Mouse (Mus musculus) stomach, postnatal 0 days (tissue): ENCODE results near the gene Chd4. TPM values are rescaled to one million over a fixed set of nuclear protein-coding genes. Genes with fewer than 3 reads are reported as not detected.

Experiments used
- ATAC-seq: fragments of 200-750 bp; cut with Nextera tagmentation; 2 replicates; pipeline ENCODE4 v1.8.0; 2017; ENCODE audit not compliant: low FRiP score, low TSS enrichment
- DNase-seq: peaks from one replicate; pipeline ENCODE4 v3.0.0-alpha.2; 2016; ENCODE audit warnings: low spot score
- H3K27ac ChIP-seq: fragments of 300-500 bp; sonication (generic); replicated peaks from 2 replicates; pipeline ENCODE4 v1.5.1; 2014; ENCODE audit warnings: mild to moderate bottlenecking, control low read depth
- H3K27me3 ChIP-seq: fragments of 300-500 bp; sonication (generic); 2 replicates; pipeline ENCODE4 v1.6.1; 2014; ENCODE audit warnings: low read length; ENCODE audit not compliant: control insufficient read depth, insufficient read depth
- H3K36me3 ChIP-seq: fragments of 300-500 bp; sonication (generic); 2 replicates; pipeline ENCODE4 v1.6.1; 2014; ENCODE audit warnings: low read length, mixed read lengths; ENCODE audit not compliant: control insufficient read depth, insufficient read depth
- H3K4me1 ChIP-seq: fragments of 300-500 bp; sonication (generic); replicated peaks from 2 replicates; pipeline ENCODE4 v1.6.1; 2014; ENCODE audit warnings: antibody characterized with exemption; ENCODE audit not compliant: control insufficient read depth, insufficient read depth
- H3K4me2 ChIP-seq: fragments of 300-500 bp; sonication (generic); replicated peaks from 2 replicates; pipeline ENCODE4 v1.6.1; 2014; ENCODE audit warnings: low read depth, mild to moderate bottlenecking, control low read depth, moderate library complexity
- H3K4me3 ChIP-seq: fragments of 300-500 bp; sonication (generic); 2 replicates; pipeline ENCODE4 v1.5.1; 2014; ENCODE audit warnings: low read depth, low read length, control low read depth
- H3K9ac ChIP-seq: fragments of 300-500 bp; sonication (generic); 2 replicates; pipeline ENCODE4 v1.6.1; 2014; ENCODE audit warnings: mild to moderate bottlenecking, low read length, control low read depth, mixed read lengths
- H3K9me3 ChIP-seq: fragments of 300-500 bp; sonication (generic); 2 replicates; pipeline ENCODE4 v1.6.1; 2016; ENCODE audit warnings: low read length; ENCODE audit not compliant: control insufficient read depth
- CTCF ChIP-seq: IDR thresholded peaks from 2 replicates; pipeline ENCODE4 v1.5.1; 2016; ENCODE audit warnings: antibody characterized with exemption, low read depth, mild to moderate bottlenecking, moderate library complexity
- EP300 ChIP-seq: optimal IDR thresholded peaks from 2 replicates; pipeline ENCODE3; 2016; ENCODE audit warnings: antibody characterized with exemption
- WGBS: fragments of 180-500 bp; shearing (Covaris S2); extraction: QIAGEN DNeasy Blood & Tissue Kit; methylation state at CpG from one replicate; pipeline ENCODE4 v1.1.7; 2014; 5-methylcytosine and 5-hydroxymethylcytosine counted together
- polyA plus RNA-seq: library from polyadenylated mRNA; unstranded; fragments of >200 nt; fragmentation: Nextera tagmentation; extraction: Ambion mirVana; gene quantifications from 2 replicates; pipeline ENCODE4 v1.2.1, GENCODE M21; 2015

Chd4 gene
- 28.1 and 36.6 TPM in 2 replicates for polyA plus RNA-seq

DNA sequence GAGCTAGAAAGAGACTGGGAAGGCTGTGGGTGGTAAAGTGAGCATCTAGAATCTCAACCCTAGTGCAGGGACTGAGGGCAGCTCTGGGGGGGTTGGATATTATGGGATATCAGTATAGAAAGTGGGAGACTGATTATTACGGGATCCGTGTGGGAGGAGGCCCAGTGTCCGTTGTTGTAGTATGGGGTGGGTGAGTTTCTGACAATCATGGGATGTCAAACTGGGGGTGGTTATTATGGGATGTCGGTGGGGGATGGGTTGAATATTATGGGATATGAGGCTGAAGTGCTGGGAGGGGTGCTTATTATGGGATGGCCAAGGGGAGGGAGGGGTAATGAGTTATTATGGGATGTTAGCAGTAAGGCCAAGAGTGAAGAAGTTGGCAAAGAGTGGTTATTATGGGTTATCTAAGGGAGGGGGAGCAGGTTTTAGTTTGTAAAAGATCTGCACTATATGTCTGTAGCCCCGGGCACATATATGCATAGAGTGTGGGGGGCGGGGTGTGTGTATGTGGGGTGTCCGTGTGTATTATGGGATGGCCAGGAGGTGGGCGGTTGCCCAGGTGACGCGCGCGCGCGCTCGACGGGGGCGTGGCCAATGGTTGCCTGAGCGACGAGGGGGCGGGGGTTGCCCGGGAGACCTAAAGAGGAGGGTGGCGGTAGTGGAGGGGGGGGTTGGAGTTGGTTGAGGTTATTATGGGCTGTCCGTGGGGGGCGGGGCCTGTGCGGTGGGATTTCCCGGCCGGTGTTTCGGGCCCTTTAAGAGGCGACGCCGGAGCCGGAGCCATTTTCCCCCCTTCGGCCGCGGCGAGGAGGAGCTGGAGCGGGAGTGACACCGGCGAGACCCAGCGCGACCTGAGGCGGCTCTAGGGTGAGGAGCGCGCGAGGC, at the start of gene Chd4:
TSS of gene Chd4 (plus strand) at position 591 of the 888 bp plus-strand sequence.
- peak; percentile 78 for ATAC-seq
- H3K27me3 ChIP-seq = no peaks in the 10 kb centered on the region
- H3K36me3 ChIP-seq = 0 out of 2 replicates have a peak, but pooled peaks cover 4% of the 10 kb centered on the region
- peak; percentile 58 for TF ChIP-seq EP300
- no peak for TF ChIP-seq CTCF
- peak within 1 kb of the TSS; percentile 90 for H3K4me3 ChIP-seq
- 3% methylated on average over 36 of the region's 45 CpGs for WGBS
- DNase-seq = peak; percentile 97
- H3K4me2 ChIP-seq = peak within 1 kb of the TSS; percentile 89
- peaks cover 21% of the 10 kb centered on the region; the same call in 1 of the 2 replicates for H3K4me1 ChIP-seq
- peak within 1 kb of the TSS; percentile 88 for H3K9ac ChIP-seq
- H3K9me3 ChIP-seq = no peaks in the 10 kb centered on the region
- peak within 1 kb of the TSS; percentile 96 for H3K27ac ChIP-seq

- DNase-seq (peak; percentile 86), ATAC-seq (peak; percentile 65)
- H3K4me2 ChIP-seq = no peak overlapping the region
- TF ChIP-seq CTCF = peak; percentile 95
- no peak for TF ChIP-seq EP300
- H3K9ac ChIP-seq = no peak overlapping the region
- 30% methylated on average over 5 of the region's 5 CpGs for WGBS
- H3K36me3 ChIP-seq = peaks cover 32% of the 10 kb centered on the region
- no peak overlapping the region for H3K27ac ChIP-seq
- H3K4me3 ChIP-seq = no peak overlapping the region
- H3K4me1 ChIP-seq = no peaks in the 10 kb centered on the region
- no peaks in the 10 kb centered on the region for H3K27me3 ChIP-seq
- H3K9me3 ChIP-seq = no peaks in the 10 kb centered on the region
These were observed 49.1 kb upstream of the Chd4 start for GRCm38 (mm10) chr6:125046691-125047090.

- Histone ChIP-seq H3K27ac (no peak within 1 kb of the TSS), H3K27me3 (no peaks in the 10 kb centered on the region), H3K9ac (no peak within 1 kb of the TSS), H3K4me2 (no peak within 1 kb of the TSS), H3K36me3 (peaks cover 32% of the 10 kb centered on the region), H3K4me1 (no peaks in the 10 kb centered on the region), H3K9me3 (no peaks in the 10 kb centered on the region), H3K4me3 (no peak within 1 kb of the TSS)
- ATAC-seq = no peak
- TF ChIP-seq EP300 (no peak), CTCF (no peak)
- peak; percentile 61 for DNase-seq
- WGBS = 38% methylated on average over 20 of the region's 20 CpGs
These were observed 46.1 kb upstream of the Chd4 start, which contains the start of gene Acrbp for GRCm38 (mm10) chr6:125049678-125050077. Gene Acrbp, plus strand, starts transcription at chr6:125049689.

DNA sequence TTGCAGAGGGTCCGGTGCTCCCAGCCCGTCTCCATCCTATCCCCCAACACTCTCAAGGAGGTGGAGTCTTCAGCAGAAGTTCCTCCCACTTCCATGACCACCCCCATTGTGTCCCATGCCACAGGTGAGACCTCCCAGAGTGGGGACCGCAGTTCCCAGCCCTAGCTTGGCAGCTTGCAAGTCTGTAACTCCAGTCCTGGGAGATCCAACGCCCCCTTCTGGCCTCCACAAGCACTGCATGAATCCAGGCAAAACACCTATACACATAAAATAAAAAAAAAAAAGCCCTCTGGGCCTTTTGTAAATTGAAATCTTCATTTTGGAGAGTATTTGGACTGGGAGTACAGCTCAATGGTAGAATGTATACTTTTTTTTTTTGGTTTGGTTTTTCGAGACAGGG, 44.5 kb upstream of the Chd4 start:
- no peaks in the 10 kb centered on the region for H3K9me3 ChIP-seq
- 65% methylated on average over 5 of the region's 5 CpGs for WGBS
- no peaks in the 10 kb centered on the region for H3K27me3 ChIP-seq
- H3K4me3 ChIP-seq = no peak overlapping the region
- no peak for DNase-seq
- no peak for ATAC-seq
- no peaks in the 10 kb centered on the region for H3K4me1 ChIP-seq
- peaks cover 32% of the 10 kb centered on the region for H3K36me3 ChIP-seq
- H3K27ac ChIP-seq = no peak overlapping the region
- peak; percentile 60 for TF ChIP-seq CTCF
- no peak for TF ChIP-seq EP300
- H3K4me2 ChIP-seq = no peak overlapping the region
- H3K9ac ChIP-seq = no peak overlapping the region

DNA sequence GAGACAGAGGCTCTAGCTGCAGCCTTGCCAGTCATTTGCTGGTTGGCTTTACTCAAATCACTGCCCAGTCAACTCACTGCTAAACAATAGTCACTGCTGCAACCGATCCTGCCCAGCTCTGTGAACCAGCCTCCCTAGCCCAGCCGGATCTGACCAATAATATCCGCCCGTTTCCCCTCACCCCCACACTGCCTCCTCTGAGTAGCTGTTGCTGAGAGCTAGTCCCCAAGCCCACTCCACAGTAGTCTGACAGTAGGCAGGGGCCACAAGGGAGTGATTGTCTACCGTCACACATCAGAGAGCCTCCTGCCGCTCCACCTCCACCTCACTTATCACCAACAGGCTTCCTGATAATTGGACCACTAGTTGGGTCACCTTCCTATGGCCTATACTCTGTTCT, 34.3 kb upstream of the Chd4 start:
- WGBS = 33% methylated on average over 6 of the region's 6 CpGs
- H3K27me3 ChIP-seq = no peaks in the 10 kb centered on the region
- no peaks in the 10 kb centered on the region for H3K4me1 ChIP-seq
- H3K36me3 ChIP-seq = no peaks in the 10 kb centered on the region
- H3K4me2 ChIP-seq = no peak overlapping the region
- no peak overlapping the region for H3K27ac ChIP-seq
- ATAC-seq (no peak), DNase-seq (no peak)
- no peak overlapping the region for H3K9ac ChIP-seq
- H3K4me3 ChIP-seq = no peak overlapping the region
- no peaks in the 10 kb centered on the region for H3K9me3 ChIP-seq
- TF ChIP-seq CTCF = no peak
- TF ChIP-seq EP300 = no peak

DNA sequence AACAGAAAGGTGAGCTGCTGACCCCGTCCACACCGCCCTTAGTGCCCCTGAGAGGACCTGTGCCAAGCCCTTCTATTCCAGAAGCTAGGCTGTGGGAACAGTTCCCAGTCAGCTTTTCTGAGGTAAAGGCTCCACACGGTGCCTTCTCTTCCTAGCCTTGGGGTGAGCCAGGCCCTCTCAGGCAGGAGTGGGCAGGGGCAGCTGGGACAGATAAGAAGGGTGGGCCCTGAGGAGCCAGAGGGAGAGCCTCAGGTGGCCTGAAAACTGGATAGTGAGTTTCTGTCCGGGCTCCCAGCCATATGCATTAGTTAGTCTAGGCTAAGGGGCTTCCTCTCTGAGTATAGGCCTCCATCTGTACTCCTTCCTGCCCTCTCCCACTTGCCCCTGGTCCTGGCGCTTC, 33.3 kb upstream of the Chd4 start:
- Histone ChIP-seq H3K4me1 (no peaks in the 10 kb centered on the region), H3K9me3 (no peaks in the 10 kb centered on the region), H3K27me3 (no peaks in the 10 kb centered on the region), H3K36me3 (no peaks in the 10 kb centered on the region), H3K27ac (no peak overlapping the region), H3K4me2 (no peak overlapping the region), H3K9ac (no peak overlapping the region), H3K4me3 (no peak overlapping the region)
- DNase-seq = no peak
- ATAC-seq = no peak
- WGBS = 83% methylated on average over 5 of the region's 5 CpGs
- TF ChIP-seq CTCF = no peak
- no peak for TF ChIP-seq EP300
